Mouse (Mus musculus): ENCODE measurements at regions not wholly inside any gene's neighbourhood (a gene's known extent, or its start where the extent isn't known, plus 50 kb on each side); places are given as distances from the start of the nearest gene placed in this dataset.

- Histone ChIP-seq H3K27me3 (ENCODE audit: control insufficient read depth in 1 of 2, insufficient read depth in 2 of 2, low read length in 2 of 2) (peaks cover 10 to 17% of the 10 kb centered on the region in 2 experiments), H3K36me3 (ENCODE audit: control insufficient read depth in 1 of 2, insufficient read depth in 2 of 2, low read length in 2 of 2) (peaks cover 0 to 2% of the 10 kb centered on the region in 2 experiments; a peak in 1 of 4 replicates), H3K27ac (ENCODE audit: control insufficient read depth, low read depth, low read length) (no peak overlapping the region), H3K79me2 (ENCODE audit: control insufficient read depth, insufficient read depth, low read length, poor library complexity) (no peaks in the 10 kb centered on the region), H3K9ac (ENCODE audit: control insufficient read depth, low read depth, low read length, poor library complexity, severe bottlenecking) (peak overlapping the region; percentile 29; the same call in 1 of the 2 replicates), H3K9me3 (replicated peaks; ENCODE audit: insufficient read depth, low read length) (no peaks in the 10 kb centered on the region), H3K4me3 (ENCODE audit: control insufficient read depth in 1 of 2, insufficient read depth in 1 of 2, low read depth in 2 of 2, low read length in 2 of 2) (peak overlapping the region; percentile 46 to 57), H3K4me1 (ENCODE audit: control insufficient read depth in 1 of 2, insufficient read depth in 2 of 2, low read length in 2 of 2) (peaks cover 0 to 5% of the 10 kb centered on the region in 2 experiments; a peak in 1 of 4 replicates)
- peak in 1 of 2 experiments; percentile 25; a peak in 2 of 4 replicates for TF ChIP-seq POLR2A (IDR thresholded peaks at IDR 0.05; ENCODE audit: control insufficient read depth in 1 of 2, insufficient read depth in 1 of 2, low read depth in 1 of 2, low read length in 2 of 2, poor library complexity in 1 of 2)
- no peak for TF ChIP-seq MAZ (IDR thresholded peaks at IDR 0.05; ENCODE audit: low read depth, low read length)
- DNase-seq (ENCODE audit: low read depth, low spot score), result peak; percentile 75
These were observed 66.4 kb upstream of the Foxe1 start for GRCm38 (mm10) chr4:46276851-46277581.

- Histone ChIP-seq H3K27ac (ENCODE audit: control insufficient read depth, low read depth, low read length) (no peak overlapping the region), H3K4me1 (ENCODE audit: control insufficient read depth in 1 of 2, insufficient read depth in 2 of 2, low read length in 2 of 2) (no peaks in the 10 kb centered on the region), H3K36me3 (ENCODE audit: control insufficient read depth in 1 of 2, insufficient read depth in 2 of 2, low read length in 2 of 2) (no peaks in the 10 kb centered on the region), H3K27me3 (ENCODE audit: control insufficient read depth in 1 of 2, insufficient read depth in 2 of 2, low read length in 2 of 2) (peaks cover 2 to 10% of the 10 kb centered on the region in 2 experiments), H3K4me3 (ENCODE audit: control insufficient read depth in 1 of 2, insufficient read depth in 1 of 2, low read depth in 2 of 2, low read length in 2 of 2) (no peak overlapping the region), H3K9ac (ENCODE audit: control insufficient read depth, low read depth, low read length, poor library complexity, severe bottlenecking) (no peak overlapping the region), H3K79me2 (ENCODE audit: control insufficient read depth, insufficient read depth, low read length, poor library complexity) (no peaks in the 10 kb centered on the region), H3K9me3 (replicated peaks; ENCODE audit: insufficient read depth, low read length) (no peaks in the 10 kb centered on the region)
- DNase-seq (ENCODE audit: low read depth, low spot score), result no peak
- no peak for TF ChIP-seq MAX (IDR thresholded peaks at IDR 0.05; ENCODE audit: low read length)
- TF ChIP-seq ZC3H11A (IDR thresholded peaks at IDR 0.05; ENCODE audit: low read depth, low read length), result no peak
- no peak for TF ChIP-seq MEF2A (IDR thresholded peaks at IDR 0.05; ENCODE audit: extremely low read depth, insufficient replicate concordance, low read depth, low read length, poor library complexity, severe bottlenecking)
- TF ChIP-seq POLR2A (IDR thresholded peaks at IDR 0.05; ENCODE audit: control insufficient read depth in 1 of 2, insufficient read depth in 1 of 2, low read depth in 1 of 2, low read length in 2 of 2, poor library complexity in 1 of 2), result no peak
- no peak for TF ChIP-seq NELFE (IDR thresholded peaks at IDR 0.05; ENCODE audit: low read depth, low read length)
- no peak for TF ChIP-seq EP300 (IDR thresholded peaks at IDR 0.05; ENCODE audit: low read depth in 1 of 2, low read length in 2 of 2)
- no peak for TF ChIP-seq CHD2 (IDR thresholded peaks at IDR 0.05; ENCODE audit: low read length)
- TF ChIP-seq POLR2AphosphoS5 (IDR thresholded peaks at IDR 0.05; ENCODE audit: borderline replicate concordance, low read depth, low read length), result no peak
- TF ChIP-seq MAFK (IDR thresholded peaks at IDR 0.05; ENCODE audit: borderline replicate concordance, low read depth, low read length), result no peak
- TF ChIP-seq RAD21 (IDR thresholded peaks at IDR 0.05; ENCODE audit: low read depth, low read length), result no peak
- no peak for TF ChIP-seq ZNF384 (IDR thresholded peaks at IDR 0.05; ENCODE audit: low read depth, low read length)
- TF ChIP-seq TBP (IDR thresholded peaks at IDR 0.05; ENCODE audit: low read depth, low read length), result no peak
- TF ChIP-seq USF2 (IDR thresholded peaks at IDR 0.05; ENCODE audit: borderline replicate concordance in 1 of 2, insufficient read depth in 1 of 2, low read depth in 1 of 2, low read length in 2 of 2), result no peak
- TF ChIP-seq BHLHE40 (IDR thresholded peaks at IDR 0.05; ENCODE audit: borderline replicate concordance, low read depth, low read length), result no peak
- no peak for TF ChIP-seq ETS1 (IDR thresholded peaks at IDR 0.05; ENCODE audit: low read depth, low read length)
These were observed 56.5 kb upstream of the Foxe1 start for GRCm38 (mm10) chr4:46286955-46287354.

All from MEL (cell line).